Mouse (Mus musculus) adrenal gland, postnatal 10 days (tissue): ENCODE results near the gene Agpat4. TPM values are rescaled to one million over a fixed set of nuclear protein-coding genes. Genes with fewer than 3 reads are reported as not detected.

ENCODE experiments used
- DNase-seq: peaks from one replicate; pipeline ENCODE4 v3.0.0; 2021; ENCODE audit warnings: mixed read lengths
- total RNA-seq, 2 experiments: library from RNA; stranded (reverse); gene quantifications; 2 replicates each; pipeline ENCODE4 v1.2.3; 2021

Agpat4 gene
- total RNA-seq, 2 experiments from 2014 or later = 19.9 to 21.0 TPM

DNA sequence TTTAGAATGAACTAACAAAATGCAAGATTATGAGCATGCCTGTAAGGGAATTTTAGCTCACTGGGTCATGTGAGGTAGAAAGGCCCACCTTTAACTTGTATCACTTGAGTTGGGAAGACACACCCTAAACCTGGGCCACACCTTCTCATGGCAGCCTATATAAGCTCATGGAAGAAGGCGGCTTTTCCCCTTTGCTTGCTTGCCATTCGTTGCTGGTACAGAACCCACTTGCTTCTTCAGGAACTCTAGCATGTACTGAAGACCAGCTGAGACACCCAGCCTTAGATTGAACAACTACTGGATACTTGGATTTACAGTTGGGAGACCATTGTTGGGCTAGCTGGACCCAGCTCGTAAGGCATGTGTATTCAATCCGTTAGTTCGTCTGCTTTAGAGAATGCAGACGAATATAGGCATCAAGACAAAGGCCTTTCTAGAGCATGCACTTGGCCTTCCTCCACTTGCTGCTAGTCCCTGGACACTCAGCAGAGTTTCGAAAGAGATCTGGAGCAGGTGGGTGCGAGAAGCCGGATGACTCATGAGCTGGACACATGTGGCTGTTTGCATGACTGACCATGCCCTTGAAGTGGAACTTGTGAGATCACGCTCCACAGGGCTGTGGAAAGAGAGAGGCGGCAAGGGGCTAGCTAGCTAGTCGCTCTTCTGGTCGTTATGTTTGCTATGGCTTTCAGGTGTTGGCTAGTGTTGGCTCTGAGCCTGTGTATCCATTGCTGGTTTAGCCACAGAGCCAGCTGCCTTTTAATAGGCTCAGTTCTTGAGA, 42.7 kb downstream of the Agpat4 start:
- peak; percentile 51 for DNase-seq

DNA sequence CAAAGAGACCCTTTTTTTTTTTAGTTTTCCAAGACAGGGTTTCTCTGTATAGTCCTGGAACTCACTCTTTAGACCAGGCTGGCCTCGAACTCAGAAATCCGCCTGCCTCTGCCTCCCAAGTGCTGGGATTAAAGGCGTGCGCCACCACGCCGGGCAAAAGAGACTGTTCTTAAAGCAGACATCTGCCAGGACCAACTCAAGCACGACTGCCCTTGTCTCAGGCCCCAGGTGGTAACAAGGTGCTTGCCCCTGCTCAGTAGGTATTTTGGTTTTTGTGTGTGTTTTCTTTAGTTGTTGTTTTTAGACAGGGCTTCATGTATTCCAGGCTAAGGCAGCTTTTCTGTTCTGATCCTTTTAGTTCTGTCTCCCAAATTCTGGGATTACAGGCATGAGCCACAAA, 43.4 kb downstream of the Agpat4 start:
- no peak for DNase-seq

GRCm38 (mm10) chr17:12162824-12163223, 44.3 kb downstream of the Agpat4 start:
- no peak for DNase-seq

DNA sequence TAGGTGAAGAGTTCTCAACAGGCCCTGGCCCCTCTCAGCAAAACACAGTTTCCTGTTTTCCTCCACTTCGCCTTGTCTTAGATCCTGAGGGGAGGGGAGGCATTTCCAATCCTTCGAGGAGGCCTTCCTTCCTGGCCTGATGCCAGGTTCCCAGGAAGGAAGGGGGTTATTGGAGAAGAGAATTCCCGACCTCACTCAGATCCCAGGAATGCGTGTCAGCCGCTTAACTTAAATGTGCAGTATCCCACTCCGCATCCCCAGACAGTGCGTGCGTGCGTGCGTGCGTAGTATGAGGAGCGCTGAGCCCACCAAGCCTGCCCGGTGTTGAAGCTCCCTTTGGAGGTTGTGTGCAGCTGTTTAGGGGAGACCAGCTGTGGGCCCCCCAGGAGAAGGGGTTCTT, 44.9 kb downstream of the Agpat4 start:
- DNase-seq = no peak

GRCm38 (mm10) chr17:12163903-12164302, 45.4 kb downstream of the Agpat4 start:
- no peak for DNase-seq

- DNase-seq = no peak
Observed at GRCm38 (mm10) chr17:12164507-12164906, 46.0 kb downstream of the Agpat4 start.

DNA sequence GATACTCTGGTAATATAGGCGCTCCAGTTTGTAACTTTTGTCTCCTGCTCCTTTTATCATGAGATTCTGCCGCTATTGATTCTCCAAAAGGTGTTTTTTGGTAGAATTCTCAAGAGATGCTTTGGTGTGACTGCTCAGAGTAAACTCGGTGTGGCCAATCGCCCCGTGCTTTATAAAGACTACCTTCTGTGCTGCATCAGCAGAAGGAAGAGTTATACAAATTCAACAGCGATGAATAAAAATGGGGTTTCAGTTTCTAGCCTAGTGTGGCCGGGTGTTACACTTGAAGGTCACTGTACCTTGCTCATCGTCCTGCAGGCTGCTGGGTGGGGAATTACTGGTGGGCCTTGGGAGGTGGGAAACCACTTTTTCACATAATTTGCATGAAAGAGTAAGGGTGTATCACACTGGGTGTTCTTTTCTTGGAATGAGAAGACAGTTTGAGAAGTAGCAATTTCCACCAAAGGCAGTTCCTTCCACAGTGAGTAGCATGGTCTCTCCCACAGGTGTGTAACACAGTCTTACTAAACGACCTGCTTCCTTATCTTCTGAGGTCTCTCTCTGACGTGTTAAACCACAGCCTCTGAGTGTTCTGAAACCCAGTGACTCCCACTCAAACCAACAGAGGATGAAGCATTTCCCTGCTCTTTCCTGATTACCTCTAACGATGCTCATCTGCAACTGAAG, 46.6 kb downstream of the Agpat4 start:
- no peak for DNase-seq

GRCm38 (mm10) chr17:12165701-12166100, 47.2 kb downstream of the Agpat4 start:
- no peak for DNase-seq

GRCm38 (mm10) chr17:12168536-12168935, 50.0 kb downstream of the Agpat4 start:
- peak; percentile 76 for DNase-seq

- DNase-seq = no peak
Observed at GRCm38 (mm10) chr17:12169326-12169836, 50.9 kb downstream of the Agpat4 start.

DNA sequence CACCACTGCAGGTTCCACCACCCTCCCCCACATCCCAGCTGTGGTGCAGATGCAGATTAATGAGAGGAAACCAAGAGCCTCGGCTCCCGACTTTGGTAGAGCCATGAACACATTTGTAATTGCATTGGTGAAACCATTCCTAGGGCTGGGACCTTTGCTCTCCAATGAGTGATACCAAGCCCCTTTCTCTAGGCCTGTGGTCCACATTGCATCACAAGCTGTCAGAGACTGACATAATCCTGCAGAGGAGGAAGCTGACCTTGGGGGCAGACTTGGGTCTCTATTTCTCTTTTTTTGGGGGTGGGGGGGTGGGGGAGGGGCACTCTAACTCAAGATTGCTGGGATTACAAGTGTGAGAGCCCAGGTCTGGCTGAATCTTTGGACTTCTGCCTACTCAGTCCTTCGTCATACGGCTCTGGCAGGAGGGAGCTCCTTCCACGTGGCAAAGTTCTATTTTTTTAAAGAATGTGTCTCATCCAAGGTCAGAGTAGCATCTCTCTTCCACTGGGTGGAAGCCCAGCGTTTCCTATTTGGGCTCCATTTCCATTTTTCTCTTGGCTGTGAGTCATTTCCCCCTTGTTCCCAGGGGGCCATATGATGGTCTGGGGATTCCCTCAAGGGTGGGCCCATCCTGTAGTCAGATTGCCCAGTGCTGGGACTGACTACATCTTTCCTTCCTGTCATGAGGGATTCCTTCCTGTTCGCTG, 52.4 kb downstream of the Agpat4 start:
- DNase-seq = peak; percentile 50

GRCm38 (mm10) chr17:12171666-12172065, 53.2 kb downstream of the Agpat4 start:
- DNase-seq = no peak

DNA sequence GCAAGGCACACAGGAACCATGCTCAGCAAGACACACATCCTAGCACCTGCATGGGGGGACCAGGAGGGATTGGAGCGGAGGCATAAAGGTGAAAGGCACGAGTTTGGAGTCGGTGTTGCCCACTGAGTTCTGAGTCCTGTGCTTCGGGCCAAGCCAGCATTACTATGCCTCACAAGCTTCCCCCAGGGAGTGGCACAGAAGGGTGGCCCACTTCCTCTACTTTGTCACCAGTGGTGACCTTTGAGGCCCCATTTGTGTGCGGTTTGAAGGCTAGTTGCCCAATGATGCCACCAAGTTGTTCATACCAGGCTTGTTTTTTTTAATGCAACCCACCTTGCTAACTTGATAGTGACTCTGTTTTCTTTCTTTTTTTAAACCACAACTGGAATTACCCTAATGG, 55.7 kb downstream of the Agpat4 start:
- DNase-seq = no peak

GRCm38 (mm10) chr17:12174896-12175295, 56.4 kb downstream of the Agpat4 start:
- DNase-seq = no peak

DNA sequence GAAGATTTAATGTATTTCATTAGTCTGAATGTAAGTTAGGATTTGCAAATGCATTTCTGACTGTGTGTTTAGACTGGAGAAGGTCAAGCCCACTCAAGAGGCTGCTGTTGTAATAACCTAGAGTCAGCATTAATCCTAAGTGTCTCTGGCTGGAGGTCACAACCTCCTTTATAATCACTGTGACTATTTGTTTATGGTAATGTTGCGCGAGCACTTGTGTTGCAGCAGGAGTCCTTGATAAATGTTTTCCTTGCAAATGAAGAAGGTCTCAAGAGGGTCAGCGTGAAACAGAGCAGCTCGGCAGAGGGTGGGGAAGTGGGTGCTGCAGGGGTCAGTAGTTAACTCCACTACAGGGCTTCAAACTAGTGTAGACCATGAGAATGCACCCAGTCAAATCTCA, 57.1 kb downstream of the Agpat4 start:
- no peak for DNase-seq

GRCm38 (mm10) chr17:12179339-12179738, 60.8 kb downstream of the Agpat4 start:
- DNase-seq = no peak

DNA sequence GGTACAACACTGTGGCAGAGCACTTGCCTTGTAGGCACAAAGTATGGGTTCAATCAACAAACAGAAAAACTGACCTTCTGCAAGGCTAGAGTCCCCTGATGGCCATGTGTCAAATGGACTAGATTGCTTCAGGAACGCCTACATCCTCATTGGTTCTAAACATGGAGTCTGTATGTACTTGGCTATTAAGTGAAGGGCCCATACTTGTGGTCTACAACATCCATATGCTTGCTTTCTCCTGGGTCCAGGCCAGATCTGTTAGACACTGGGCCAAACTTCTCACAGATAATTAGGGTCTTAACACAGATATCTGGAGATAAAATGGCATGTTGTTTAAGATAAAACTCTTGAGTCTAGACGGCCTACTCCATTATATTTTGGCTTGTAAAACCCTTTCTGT, 61.3 kb downstream of the Agpat4 start:
- DNase-seq = no peak

- DNase-seq = no peak
Observed at GRCm38 (mm10) chr17:12182702-12183485, 64.4 kb downstream of the Agpat4 start.

DNA sequence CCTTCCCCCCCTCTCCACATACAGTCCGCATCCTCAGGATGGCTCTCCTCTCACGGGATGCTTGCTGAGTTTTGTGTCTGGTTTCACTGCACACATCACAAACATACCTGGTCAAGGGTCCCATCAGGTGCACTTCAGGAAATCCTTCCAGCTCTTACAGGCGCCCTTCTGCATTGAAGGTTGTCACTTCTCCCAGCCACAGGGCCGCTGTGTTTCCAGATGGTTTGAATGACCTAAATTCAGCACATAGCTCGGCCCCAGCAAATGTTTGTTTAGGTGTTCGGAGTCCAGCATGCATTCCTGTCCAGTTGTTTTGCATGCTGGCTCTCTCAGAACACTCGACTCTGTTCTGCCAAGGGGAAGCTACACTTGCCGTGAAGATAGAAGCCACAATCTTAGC, 65.8 kb downstream of the Agpat4 start:
- no peak for DNase-seq

DNA sequence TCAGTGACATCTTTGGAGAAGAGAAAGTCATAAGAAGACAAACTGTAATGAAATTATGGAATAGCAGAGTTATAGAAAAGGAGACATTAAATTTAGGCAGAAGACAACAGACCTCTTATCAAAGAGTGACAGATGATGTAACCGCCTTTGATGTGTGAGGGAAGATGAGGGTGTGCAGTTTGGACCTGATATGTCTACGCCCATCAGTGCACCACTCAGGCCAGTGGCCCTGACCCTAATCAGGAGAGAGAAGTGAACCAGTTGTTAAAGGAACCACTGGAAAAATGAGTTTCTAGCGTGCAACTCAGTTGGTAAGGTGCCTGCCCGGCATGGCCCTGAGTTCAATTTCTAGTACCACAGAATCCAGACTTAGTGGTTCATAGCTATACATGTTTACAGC, 67.4 kb downstream of the Agpat4 start:
- DNase-seq = no peak

DNA sequence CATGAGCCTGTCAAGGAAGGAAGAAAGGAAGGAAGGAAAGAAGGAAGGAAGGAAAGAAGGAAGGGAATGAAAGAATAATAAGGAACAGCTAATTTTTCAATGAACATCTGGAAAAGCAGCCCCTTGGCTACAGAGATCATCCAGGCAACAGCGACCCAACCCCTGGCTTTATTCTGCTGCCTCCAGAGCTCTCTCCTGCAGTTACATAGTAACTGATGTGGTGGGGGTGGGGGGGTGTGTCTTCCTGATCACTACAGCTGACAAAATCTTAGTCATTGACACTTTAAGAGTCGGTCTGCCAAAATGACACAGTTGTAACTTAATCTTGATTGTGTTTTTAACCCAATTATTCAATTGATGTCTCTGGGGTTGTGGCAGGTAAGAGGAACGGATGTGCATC, 67.8 kb downstream of the Agpat4 start:
- DNase-seq = no peak

GRCm38 (mm10) chr17:12187782-12188181, 69.3 kb downstream of the Agpat4 start:
- DNase-seq = peak; percentile 72
